Mouse (Mus musculus) heart, postnatal 0 days (tissue): ENCODE data around the gene Ncaph2.

Experiments used
- CTCF ChIP-seq: IDR thresholded peaks from 2 replicates; pipeline ENCODE4 v1.5.1; 2016; ENCODE audit warnings: antibody characterized with exemption, control low read depth, low read depth
- EP300 ChIP-seq: IDR thresholded peaks from 2 replicates; pipeline ENCODE4 v1.6.1; 2016; ENCODE audit warnings: antibody characterized with exemption, low read depth

GRCm38 (mm10) chr15:89396883-89397282 lies 41.4 kb downstream of the Ncaph2 start:
- TF ChIP-seq CTCF: no peak
- TF ChIP-seq EP300: no peak
